Mouse (Mus musculus): ENCODE data around the gene Try10. TPM values are rescaled to one million over a fixed set of nuclear protein-coding genes. Genes with fewer than 3 reads are reported as not detected.
"Not testable (repeated sequence)": the region's sequence is repeated elsewhere in the genome, so short reads cannot be mapped to it uniquely, and the experiment has no call there.

Gene Try10
- polyA plus RNA-seq (2012; ENCODE audit: insufficient read depth, low replicate concordance), result not detected in 2 replicates

DNA sequence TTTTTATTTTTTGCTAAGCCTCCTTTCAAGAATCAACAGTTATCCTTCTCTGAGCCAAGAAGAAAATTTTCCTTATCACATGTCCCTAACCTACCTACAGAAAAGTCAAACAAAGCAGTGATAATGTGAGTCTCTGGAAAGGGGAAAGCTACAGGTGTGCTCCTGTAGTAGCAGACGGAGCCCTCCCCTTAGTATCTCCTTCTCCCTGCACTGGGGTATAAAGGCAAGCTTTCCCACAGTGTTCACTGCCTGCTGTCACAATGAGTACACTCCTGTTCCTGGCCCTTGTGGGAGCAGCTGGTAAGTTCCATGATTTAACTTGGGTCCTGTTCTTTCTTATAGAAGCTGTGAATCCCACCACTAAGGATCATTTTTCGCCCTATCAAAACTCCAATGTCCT lies at the start of gene Try10:
Try10 (plus strand) TSS at position 174 of the 400 bp plus-strand sequence.
- H3K27me3 ChIP-seq (replicated peaks), result no peaks in the 10 kb centered on the region
- no peaks in the 10 kb centered on the region for H3K36me3 ChIP-seq (replicated peaks; ENCODE audit: low read length)
- H3K4me3 ChIP-seq (replicated peaks), result no peak within 1 kb of the TSS
- TF ChIP-seq GATA1 (IDR thresholded peaks at IDR 0.05; ENCODE audit: borderline replicate concordance, low read length), result no peak
- TF ChIP-seq FLI1 (IDR thresholded peaks at IDR 0.05; ENCODE audit: low read length), result no peak
- H3K9me3 ChIP-seq, result no peaks in the 10 kb centered on the region
- no peaks in the 10 kb centered on the region for H3K4me1 ChIP-seq

DNA sequence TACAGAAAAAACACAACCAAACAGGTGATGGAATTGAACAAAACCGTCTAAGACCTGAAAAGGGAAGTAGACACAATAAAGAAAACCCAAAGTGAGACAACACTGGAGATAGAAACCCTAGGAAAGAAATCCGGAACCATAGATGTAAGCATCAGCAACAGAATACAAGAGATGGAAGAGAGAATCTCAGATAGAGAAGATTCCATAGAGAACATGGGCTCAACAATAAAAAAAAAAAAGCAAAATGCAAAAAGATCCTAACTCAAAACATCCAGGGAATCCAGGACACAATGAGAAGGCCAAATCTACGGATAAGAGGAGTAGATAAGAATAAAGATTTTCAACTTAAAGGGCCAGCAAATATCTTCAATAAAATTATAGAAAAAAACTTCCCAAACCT lies 37.2 kb upstream of the Try10 start, which contains the start of gene Try5:
Try5 (minus strand) TSS at position 101 of the 400 bp plus-strand sequence.
- not testable (repeated sequence) for H3K36me3 ChIP-seq (replicated peaks; ENCODE audit: low read length); H3K4me1 ChIP-seq

DNA sequence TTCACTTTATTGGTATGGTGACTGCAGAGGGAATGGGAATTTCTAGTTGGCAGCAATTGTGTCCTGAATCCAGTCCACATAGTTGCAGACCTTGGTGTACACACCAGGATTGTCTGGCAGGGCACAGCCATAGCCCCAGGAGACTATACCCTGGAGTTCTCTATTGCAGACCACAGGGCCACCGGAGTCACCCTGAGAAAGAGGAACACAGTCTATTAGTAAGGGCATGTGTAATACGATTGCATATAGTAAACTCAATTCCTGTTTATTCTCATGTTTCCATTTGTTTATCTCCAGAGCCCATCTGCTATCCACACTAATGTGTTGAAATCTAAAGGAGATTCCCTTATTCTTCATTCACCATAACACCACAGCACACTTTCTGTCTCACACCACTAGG lies 19.9 kb downstream of the Try10 start:
- H3K9me3 ChIP-seq; H3K27me3 ChIP-seq (replicated peaks); H3K4me1 ChIP-seq; H3K4me3 ChIP-seq (replicated peaks); H3K36me3 ChIP-seq (replicated peaks; ENCODE audit: low read length): not testable (repeated sequence)

More for the DNA sequence above, 37.2 kb upstream of the Try10 start, which contains the start of gene Try5:
- H3K4me3 ChIP-seq (replicated peaks); H3K9me3 ChIP-seq; H3K27me3 ChIP-seq (replicated peaks): not testable (repeated sequence)

DNA sequence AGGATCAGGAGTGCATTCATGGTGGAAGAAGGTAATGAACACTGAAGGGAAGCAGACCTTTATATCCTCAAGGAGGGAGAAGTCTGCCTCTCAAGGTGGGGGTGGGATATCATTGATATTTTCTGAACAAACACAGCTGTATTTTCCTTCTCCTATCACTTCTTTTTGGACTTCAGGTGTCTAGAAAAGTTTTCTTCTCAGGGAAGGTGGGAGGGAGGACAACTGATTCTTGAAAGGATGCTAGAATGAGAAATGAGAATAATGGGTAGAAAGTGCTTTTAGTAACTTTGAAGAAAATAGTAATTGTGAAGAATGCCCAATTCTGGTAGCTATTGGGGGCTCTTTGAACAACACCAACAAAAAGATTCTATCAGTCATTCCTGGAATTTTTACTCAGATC lies 23.7 kb downstream of the Try10 start, which contains the start of gene Prss3:
Prss3 (minus strand) TSS at position 101 of the 400 bp plus-strand sequence.
- not testable (repeated sequence) for H3K36me3 ChIP-seq (replicated peaks; ENCODE audit: low read length); H3K4me3 ChIP-seq (replicated peaks); H3K27me3 ChIP-seq (replicated peaks); H3K9me3 ChIP-seq; H3K4me1 ChIP-seq

DNA sequence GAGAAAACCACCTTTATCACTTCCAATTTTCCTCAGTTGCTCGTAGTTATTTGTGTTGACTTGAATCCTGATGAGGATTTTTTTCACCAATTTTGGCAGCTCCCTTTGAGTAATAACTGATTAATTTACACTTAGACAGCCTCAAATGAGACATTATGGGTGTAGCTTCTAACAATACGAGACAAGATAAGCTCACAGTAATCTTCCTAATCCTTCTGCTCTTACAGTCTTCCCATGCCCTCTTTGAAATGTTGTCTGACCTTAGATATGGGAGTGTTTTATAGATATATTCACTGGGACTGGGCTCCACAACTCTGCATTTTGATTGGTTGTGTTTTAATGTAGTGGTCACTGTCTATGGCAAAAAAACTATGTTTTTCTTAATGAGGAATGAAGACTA lies 32.9 kb downstream of the Try10 start:
- Histone ChIP-seq H3K9me3 (no peaks in the 10 kb centered on the region), H3K4me3 (replicated peaks) (no peak overlapping the region), H3K27me3 (replicated peaks) (no peaks in the 10 kb centered on the region), H3K36me3 (replicated peaks; ENCODE audit: low read length) (no peaks in the 10 kb centered on the region), H3K4me1 (no peaks in the 10 kb centered on the region)
- TF ChIP-seq GATA1 (IDR thresholded peaks at IDR 0.05; ENCODE audit: borderline replicate concordance, low read length), result no peak
- no peak for TF ChIP-seq FLI1 (IDR thresholded peaks at IDR 0.05; ENCODE audit: low read length)

DNA sequence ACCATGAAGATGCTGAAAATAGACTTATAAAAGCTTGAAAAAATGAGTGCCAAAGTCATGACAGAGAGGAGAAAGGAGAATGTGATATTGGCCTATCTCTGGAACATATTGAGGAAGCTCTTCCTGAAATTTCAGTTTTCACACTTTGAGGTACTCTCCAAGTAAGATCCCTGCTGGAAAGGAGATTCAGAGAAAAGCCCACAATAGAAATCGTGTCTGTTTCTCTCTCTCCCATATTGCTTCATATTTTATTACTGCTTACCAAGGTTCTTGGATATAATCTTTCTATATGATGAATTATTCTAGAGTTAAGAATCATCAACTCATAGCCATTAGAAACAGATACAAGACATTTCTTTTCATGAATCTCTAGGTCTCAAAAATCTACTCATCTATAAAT lies 37.7 kb downstream of the Try10 start:
- not testable (repeated sequence) for H3K4me1 ChIP-seq

DNA sequence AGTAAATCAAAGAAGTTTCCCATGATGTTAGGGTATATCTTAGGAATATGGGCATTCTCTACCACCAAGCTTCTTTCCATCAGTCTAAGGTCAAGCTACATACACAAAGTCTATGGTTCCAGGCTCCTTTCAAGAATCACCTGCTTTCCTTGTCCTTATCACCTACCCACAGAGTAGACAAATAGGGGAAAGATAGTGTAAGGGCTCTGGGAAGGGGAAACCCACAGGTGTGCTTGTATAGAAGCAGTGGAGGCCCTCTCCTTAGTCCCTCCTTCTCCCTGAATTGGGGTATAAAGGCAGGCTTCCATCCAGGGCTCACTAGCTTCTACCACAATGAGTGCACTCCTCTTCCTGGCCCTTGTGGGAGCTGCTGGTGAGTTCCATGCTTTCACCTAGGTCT lies 38.2 kb downstream of the Try10 start, which contains the start of gene Gm5771:
Gm5771 (plus strand) TSS at position 301 of the 400 bp plus-strand sequence.
- H3K27me3 ChIP-seq (replicated peaks); H3K36me3 ChIP-seq (replicated peaks; ENCODE audit: low read length); H3K4me3 ChIP-seq (replicated peaks); H3K9me3 ChIP-seq; H3K4me1 ChIP-seq: not testable (repeated sequence)

More for the DNA sequence above, 37.7 kb downstream of the Try10 start:
- not testable (repeated sequence) for H3K27me3 ChIP-seq (replicated peaks); H3K4me3 ChIP-seq (replicated peaks); H3K9me3 ChIP-seq; H3K36me3 ChIP-seq (replicated peaks; ENCODE audit: low read length)

Other genes starting within 250 kb of the Try10 start
- not detected in 2 replicates for gene Try4, start 51.8 kb upstream of the Try10 start, polyA plus RNA-seq (2012; ENCODE audit: insufficient read depth, low replicate concordance)
- not detected in 2 replicates for gene Try5, start 37.3 kb upstream of the Try10 start, polyA plus RNA-seq (2012; ENCODE audit: insufficient read depth, low replicate concordance)
- not detected in 2 replicates for gene Prss3, start 23.6 kb downstream of the Try10 start, polyA plus RNA-seq (2012; ENCODE audit: insufficient read depth, low replicate concordance)
- gene Gm5771, start 38.3 kb downstream of the Try10 start, polyA plus RNA-seq (2012; ENCODE audit: insufficient read depth, low replicate concordance), result not detected in 2 replicates
- gene Gm10334, start 92.0 kb downstream of the Try10 start, polyA plus RNA-seq (2012; ENCODE audit: insufficient read depth, low replicate concordance), result not detected in 2 replicates
- not detected in 2 replicates for gene Prss1, start 104.8 kb downstream of the Try10 start, polyA plus RNA-seq (2012; ENCODE audit: insufficient read depth, low replicate concordance)
- gene Prss2, start 167.7 kb downstream of the Try10 start, polyA plus RNA-seq (2012; ENCODE audit: insufficient read depth, low replicate concordance), result not detected in 2 replicates